Mouse (Mus musculus): Measurements from ENCODE around the gene Nisch. TPM values are rescaled to one million over a fixed set of nuclear protein-coding genes. Genes with fewer than 3 reads are reported as not detected.

The Nisch gene
- polyA plus RNA-seq, 1 experiment from 2014 or later: 377 TPM

GRCm38 (mm10) chr14:31197547-31198516 is 18.9 kb downstream of the Nisch start:
- Histone ChIP-seq H3K36me3 (ENCODE audit: control insufficient read depth, insufficient read depth, low read length) (peaks cover 26% of the 10 kb centered on the region), H3K27ac (ENCODE audit: low read length) (peak overlapping the region; percentile 86), H3K4me3 (ENCODE audit: low read length) (no peak overlapping the region), H3K27me3 (ENCODE audit: control insufficient read depth, insufficient read depth, low read depth, low read length) (no peaks in the 10 kb centered on the region), H3K4me2 (ENCODE audit: low read depth, low read length) (peak overlapping the region; percentile 30; the same call in 1 of the 2 replicates), H3K4me1 (replicated peaks; ENCODE audit: control insufficient read depth, insufficient read depth, low read length) (peaks cover 27% of the 10 kb centered on the region), H3K9me3 (ENCODE audit: control insufficient read depth, low read length) (no peaks in the 10 kb centered on the region), H3K9ac (ENCODE audit: low read length) (no peak overlapping the region)
- ATAC-seq (ENCODE audit: low read depth): peak; percentile 79
- 55% methylated on average over 16 of the region's 16 CpGs for WGBS

- Histone ChIP-seq H3K4me1 (replicated peaks; ENCODE audit: control insufficient read depth, insufficient read depth, low read length) (peaks cover 27% of the 10 kb centered on the region), H3K9ac (ENCODE audit: low read length) (no peak overlapping the region), H3K36me3 (ENCODE audit: control insufficient read depth, insufficient read depth, low read length) (peaks cover 22% of the 10 kb centered on the region), H3K27ac (ENCODE audit: low read length) (peak overlapping the region; percentile 89), H3K4me2 (ENCODE audit: low read depth, low read length) (no peak overlapping the region), H3K27me3 (ENCODE audit: control insufficient read depth, insufficient read depth, low read depth, low read length) (no peaks in the 10 kb centered on the region), H3K9me3 (ENCODE audit: control insufficient read depth, low read length) (no peaks in the 10 kb centered on the region), H3K4me3 (ENCODE audit: low read length) (no peak overlapping the region)
- no peak for ATAC-seq (ENCODE audit: low read depth)
These were observed 20.8 kb downstream of the Nisch start for GRCm38 (mm10) chr14:31195968-31196367.

- no peaks in the 10 kb centered on the region for H3K27me3 ChIP-seq (ENCODE audit: control insufficient read depth, insufficient read depth, low read depth, low read length)
- no peak overlapping the region for H3K4me3 ChIP-seq (ENCODE audit: low read length)
- peak overlapping the region; percentile 89 for H3K27ac ChIP-seq (ENCODE audit: low read length)
- no peaks in the 10 kb centered on the region for H3K9me3 ChIP-seq (ENCODE audit: control insufficient read depth, low read length)
- H3K4me1 ChIP-seq (replicated peaks; ENCODE audit: control insufficient read depth, insufficient read depth, low read length): peaks cover 27% of the 10 kb centered on the region
- H3K9ac ChIP-seq (ENCODE audit: low read length): peak overlapping the region; percentile 33; the same call in 1 of the 2 replicates
- no peak for ATAC-seq (ENCODE audit: low read depth)
- WGBS: 84% methylated on average over 4 of the region's 4 CpGs
- peak overlapping the region; percentile 22; the same call in 1 of the 2 replicates for H3K4me2 ChIP-seq (ENCODE audit: low read depth, low read length)
- H3K36me3 ChIP-seq (ENCODE audit: control insufficient read depth, insufficient read depth, low read length): peaks cover 27% of the 10 kb centered on the region
These were observed 21.2 kb downstream of the Nisch start for GRCm38 (mm10) chr14:31195521-31195920.

GRCm38 (mm10) chr14:31194891-31195513 is 21.7 kb downstream of the Nisch start:
- 39% methylated on average over 14 of the region's 14 CpGs for WGBS
- peak overlapping the region; percentile 89 for H3K27ac ChIP-seq (ENCODE audit: low read length)
- H3K4me2 ChIP-seq (ENCODE audit: low read depth, low read length): peak overlapping the region; percentile 22; the same call in 1 of the 2 replicates
- H3K9me3 ChIP-seq (ENCODE audit: control insufficient read depth, low read length): no peaks in the 10 kb centered on the region
- peak; percentile 83 for ATAC-seq (ENCODE audit: low read depth)
- H3K27me3 ChIP-seq (ENCODE audit: control insufficient read depth, insufficient read depth, low read depth, low read length): no peaks in the 10 kb centered on the region
- H3K4me1 ChIP-seq (replicated peaks; ENCODE audit: control insufficient read depth, insufficient read depth, low read length): peaks cover 23% of the 10 kb centered on the region
- no peak overlapping the region for H3K4me3 ChIP-seq (ENCODE audit: low read length)
- peaks cover 29% of the 10 kb centered on the region for H3K36me3 ChIP-seq (ENCODE audit: control insufficient read depth, insufficient read depth, low read length)
- H3K9ac ChIP-seq (ENCODE audit: low read length): no peak overlapping the region

- H3K4me3 ChIP-seq (ENCODE audit: low read length): no peak overlapping the region
- H3K4me2 ChIP-seq (ENCODE audit: low read depth, low read length): no peak overlapping the region
- no peaks in the 10 kb centered on the region for H3K9me3 ChIP-seq (ENCODE audit: control insufficient read depth, low read length)
- H3K4me1 ChIP-seq (replicated peaks; ENCODE audit: control insufficient read depth, insufficient read depth, low read length): peaks cover 17% of the 10 kb centered on the region
- H3K9ac ChIP-seq (ENCODE audit: low read length): no peak overlapping the region
- 64% methylated on average over 2 of the region's 2 CpGs for WGBS
- H3K27me3 ChIP-seq (ENCODE audit: control insufficient read depth, insufficient read depth, low read depth, low read length): no peaks in the 10 kb centered on the region
- peaks cover 34% of the 10 kb centered on the region for H3K36me3 ChIP-seq (ENCODE audit: control insufficient read depth, insufficient read depth, low read length)
- peak; percentile 18; the same call in 1 of the 2 replicates for ATAC-seq (ENCODE audit: low read depth)
- peak overlapping the region; percentile 49; the same call in 1 of the 2 replicates for H3K27ac ChIP-seq (ENCODE audit: low read length)
These were observed 22.3 kb downstream of the Nisch start for GRCm38 (mm10) chr14:31194441-31194840.

- Histone ChIP-seq H3K27me3 (ENCODE audit: control insufficient read depth, insufficient read depth, low read depth, low read length) (no peaks in the 10 kb centered on the region), H3K9ac (ENCODE audit: low read length) (no peak overlapping the region), H3K4me3 (ENCODE audit: low read length) (no peak overlapping the region), H3K4me2 (ENCODE audit: low read depth, low read length) (no peak overlapping the region), H3K36me3 (ENCODE audit: control insufficient read depth, insufficient read depth, low read length) (peaks cover 32% of the 10 kb centered on the region), H3K4me1 (replicated peaks; ENCODE audit: control insufficient read depth, insufficient read depth, low read length) (peaks cover 13% of the 10 kb centered on the region), H3K27ac (ENCODE audit: low read length) (peak overlapping the region; percentile 49; the same call in 1 of the 2 replicates), H3K9me3 (ENCODE audit: control insufficient read depth, low read length) (no peaks in the 10 kb centered on the region)
- 60% methylated on average over 7 of the region's 7 CpGs for WGBS
- ATAC-seq (ENCODE audit: low read depth): no peak
These were observed 23.0 kb downstream of the Nisch start for GRCm38 (mm10) chr14:31193791-31194190.

GRCm38 (mm10) chr14:31191936-31192335 is 24.8 kb downstream of the Nisch start:
- H3K4me2 ChIP-seq (ENCODE audit: low read depth, low read length): no peak overlapping the region
- H3K9me3 ChIP-seq (ENCODE audit: control insufficient read depth, low read length): no peaks in the 10 kb centered on the region
- no peaks in the 10 kb centered on the region for H3K27me3 ChIP-seq (ENCODE audit: control insufficient read depth, insufficient read depth, low read depth, low read length)
- H3K4me1 ChIP-seq (replicated peaks; ENCODE audit: control insufficient read depth, insufficient read depth, low read length): peaks cover 12% of the 10 kb centered on the region
- H3K4me3 ChIP-seq (ENCODE audit: low read length): no peak overlapping the region
- peaks cover 43% of the 10 kb centered on the region for H3K36me3 ChIP-seq (ENCODE audit: control insufficient read depth, insufficient read depth, low read length)
- ATAC-seq (ENCODE audit: low read depth): no peak
- no peak overlapping the region for H3K27ac ChIP-seq (ENCODE audit: low read length)
- 46% methylated on average over 2 of the region's 2 CpGs for WGBS
- no peak overlapping the region for H3K9ac ChIP-seq (ENCODE audit: low read length)

GRCm38 (mm10) chr14:31189348-31189747 is 27.4 kb downstream of the Nisch start:
- no peak overlapping the region for H3K4me2 ChIP-seq (ENCODE audit: low read depth, low read length)
- H3K27me3 ChIP-seq (ENCODE audit: control insufficient read depth, insufficient read depth, low read depth, low read length): no peaks in the 10 kb centered on the region
- H3K9me3 ChIP-seq (ENCODE audit: control insufficient read depth, low read length): no peaks in the 10 kb centered on the region
- 88% methylated on average over 3 of the region's 3 CpGs for WGBS
- ATAC-seq (ENCODE audit: low read depth): no peak
- H3K27ac ChIP-seq (ENCODE audit: low read length): 0 out of 2 replicates have a peak overlapping the region, but pooled peaks have one; percentile 36
- no peak overlapping the region for H3K4me3 ChIP-seq (ENCODE audit: low read length)
- no peak overlapping the region for H3K9ac ChIP-seq (ENCODE audit: low read length)
- peaks cover 59% of the 10 kb centered on the region for H3K36me3 ChIP-seq (ENCODE audit: control insufficient read depth, insufficient read depth, low read length)
- no peaks in the 10 kb centered on the region; the same call in 1 of the 2 replicates for H3K4me1 ChIP-seq (replicated peaks; ENCODE audit: control insufficient read depth, insufficient read depth, low read length)

GRCm38 (mm10) chr14:31188771-31189181 is 28.0 kb downstream of the Nisch start:
- peak overlapping the region; percentile 36; the same call in 1 of the 2 replicates for H3K27ac ChIP-seq (ENCODE audit: low read length)
- WGBS: 57% methylated on average over 6 of the region's 6 CpGs
- H3K4me2 ChIP-seq (ENCODE audit: low read depth, low read length): no peak overlapping the region
- peaks cover 63% of the 10 kb centered on the region for H3K36me3 ChIP-seq (ENCODE audit: control insufficient read depth, insufficient read depth, low read length)
- no peaks in the 10 kb centered on the region for H3K27me3 ChIP-seq (ENCODE audit: control insufficient read depth, insufficient read depth, low read depth, low read length)
- H3K4me3 ChIP-seq (ENCODE audit: low read length): no peak overlapping the region
- no peaks in the 10 kb centered on the region; the same call in 1 of the 2 replicates for H3K4me1 ChIP-seq (replicated peaks; ENCODE audit: control insufficient read depth, insufficient read depth, low read length)
- H3K9me3 ChIP-seq (ENCODE audit: control insufficient read depth, low read length): no peaks in the 10 kb centered on the region
- peak; percentile 82 for ATAC-seq (ENCODE audit: low read depth)
- H3K9ac ChIP-seq (ENCODE audit: low read length): no peak overlapping the region

All from lung, embryonic 16.5 days (tissue).